Mouse (Mus musculus): ENCODE measurements around the gene Sstr5. TPM values are rescaled to one million over a fixed set of nuclear protein-coding genes. Genes with fewer than 3 reads are reported as not detected.

Sstr5 gene
- not detected for total RNA-seq (2021)
- long read RNA-seq, experiment 1, result 0 reads
- long read RNA-seq, experiment 2, result 0 reads

DNA sequence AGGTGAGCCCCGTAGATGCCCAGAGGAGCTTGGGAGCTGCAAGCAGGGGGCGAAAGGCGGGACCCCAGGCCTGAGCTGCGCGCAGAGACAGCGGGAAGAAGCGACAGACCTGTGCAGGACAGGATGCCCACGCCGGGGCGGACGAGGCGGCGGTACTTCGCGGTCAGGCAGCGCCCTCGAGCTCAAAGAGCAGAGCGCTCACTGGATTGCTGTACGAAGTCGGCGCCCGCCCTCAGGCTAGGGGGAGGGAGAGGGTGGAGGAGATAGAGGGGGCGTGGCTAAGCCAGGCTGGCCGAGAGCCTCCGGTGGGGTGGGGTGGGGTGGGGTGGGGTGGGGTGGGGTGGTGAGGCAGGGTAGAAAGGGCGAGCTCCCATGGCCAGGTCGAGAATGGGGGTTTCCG is at the start of gene Sstr5:
TSS of gene Sstr5 (minus strand) at position 276 of the 400 bp plus-strand sequence.
- DNase-seq, result peak; percentile 23

GRCm38 (mm10) chr17:25541768-25542167 is 44.7 kb upstream of the Sstr5 start:
- DNase-seq, result no peak

DNA sequence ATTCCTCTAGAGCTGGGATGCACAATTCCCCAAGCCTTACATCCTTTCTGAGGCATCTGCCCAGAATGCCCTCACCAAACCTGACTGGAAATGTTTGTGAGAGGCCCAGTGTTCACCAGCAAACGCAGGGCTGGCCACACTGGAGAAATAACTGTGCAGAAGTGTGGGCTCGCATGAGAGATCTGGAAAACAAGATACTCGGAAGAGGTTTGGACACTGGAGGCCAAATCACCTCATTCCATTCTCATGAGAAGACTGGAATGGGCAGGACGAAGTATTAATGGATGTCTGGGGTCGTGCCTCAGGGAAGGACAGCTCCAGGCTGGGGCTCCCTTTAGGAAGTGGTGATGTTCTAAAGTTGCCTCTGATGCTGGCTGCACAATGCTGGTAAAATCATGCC is 43.6 kb upstream of the Sstr5 start:
- DNase-seq, result no peak

GRCm38 (mm10) chr17:25538945-25539875 is 42.1 kb upstream of the Sstr5 start:
- peak; percentile 55 for DNase-seq

DNA sequence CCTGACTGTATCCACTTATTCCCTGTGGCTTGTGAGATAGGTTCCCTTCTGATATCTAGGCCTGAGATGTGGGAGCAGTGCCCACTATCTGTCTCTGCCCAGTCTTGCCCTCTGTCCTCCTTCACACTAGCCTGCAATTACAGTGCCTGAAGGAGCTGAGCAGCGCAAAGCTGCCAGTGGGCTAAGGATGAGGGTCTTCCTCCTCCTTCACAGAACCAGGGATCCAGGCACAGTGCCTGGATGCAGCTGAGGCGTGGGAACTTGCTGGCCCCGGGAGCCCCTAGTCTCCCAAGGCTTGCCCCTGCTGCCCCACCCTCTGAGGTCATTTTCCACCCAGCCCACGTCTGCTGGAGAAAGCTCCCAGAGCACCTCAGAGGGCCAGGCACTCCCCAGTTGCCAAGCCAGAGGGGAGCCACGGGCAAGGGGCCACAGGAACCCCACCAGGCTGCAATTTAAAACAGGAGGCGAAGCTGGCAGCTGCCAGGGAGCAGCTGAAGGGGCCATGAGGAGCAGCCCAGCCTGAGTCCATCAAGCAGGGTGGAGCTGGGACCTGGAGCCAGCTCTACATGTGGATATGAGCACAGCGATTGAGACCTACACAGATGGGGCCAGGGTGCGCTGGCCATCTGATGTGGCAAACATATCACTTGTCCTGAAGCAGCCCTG is 33.4 kb upstream of the Sstr5 start:
- no peak for DNase-seq

DNA sequence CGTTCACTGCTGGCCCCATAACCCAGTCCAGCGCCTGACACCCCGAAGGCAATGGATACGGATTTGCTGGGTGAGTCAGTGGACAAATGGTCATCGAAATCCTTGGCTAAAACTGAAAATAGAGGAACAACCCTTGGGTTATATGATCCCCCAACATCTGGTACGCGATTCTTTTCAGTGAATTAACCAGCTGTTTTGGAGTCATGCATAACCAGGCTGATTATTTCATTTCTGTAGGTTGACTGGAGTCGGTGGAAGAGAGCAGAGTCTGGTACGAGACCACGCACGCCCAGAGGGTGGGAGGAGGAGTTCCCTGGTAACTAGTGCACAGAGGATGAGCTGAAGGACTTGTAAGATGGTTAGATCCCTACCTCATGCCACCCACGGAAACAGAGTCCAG is 25.0 kb upstream of the Sstr5 start:
- DNase-seq, result no peak

DNA sequence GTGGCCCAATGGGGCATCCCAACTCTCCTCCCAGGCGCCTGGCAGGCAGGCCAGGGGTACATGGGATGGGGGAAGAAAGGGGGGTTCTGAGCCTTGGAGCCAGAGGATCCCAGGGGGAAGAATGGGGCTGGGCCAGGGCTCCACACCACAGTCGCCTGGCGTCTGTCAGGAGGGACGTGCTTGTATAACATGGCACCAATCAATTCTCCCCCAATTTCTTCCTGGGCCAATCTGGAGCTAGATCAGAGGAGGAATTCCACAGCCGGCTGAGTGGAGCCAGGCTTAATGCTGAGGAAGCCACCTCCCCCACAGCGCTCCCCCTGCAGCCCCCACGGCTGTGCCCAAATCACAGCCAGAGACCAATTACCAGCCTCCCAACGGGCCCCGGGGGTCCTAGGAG is 23.4 kb upstream of the Sstr5 start:
- DNase-seq, result no peak

DNA sequence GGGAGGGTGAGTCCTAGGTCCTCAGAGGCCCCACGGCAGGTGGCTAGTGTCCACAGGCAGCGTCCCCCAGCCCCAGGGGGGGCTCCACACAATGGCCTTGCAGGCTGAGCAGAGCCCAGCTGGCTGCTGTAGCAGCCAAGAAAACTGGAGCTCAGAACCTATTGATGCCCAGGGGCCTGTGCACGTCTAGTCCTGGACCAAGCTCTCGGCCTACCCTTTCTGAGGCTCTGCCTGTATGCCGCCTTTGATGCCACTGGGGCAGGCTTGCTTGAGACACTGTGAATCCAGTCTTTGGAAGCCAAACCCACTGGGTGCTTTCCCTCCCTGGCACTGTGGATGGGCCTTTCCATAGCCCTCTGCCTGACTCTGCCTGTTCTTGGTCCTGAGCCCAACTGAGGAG is 22.4 kb upstream of the Sstr5 start:
- no peak for DNase-seq

DNA sequence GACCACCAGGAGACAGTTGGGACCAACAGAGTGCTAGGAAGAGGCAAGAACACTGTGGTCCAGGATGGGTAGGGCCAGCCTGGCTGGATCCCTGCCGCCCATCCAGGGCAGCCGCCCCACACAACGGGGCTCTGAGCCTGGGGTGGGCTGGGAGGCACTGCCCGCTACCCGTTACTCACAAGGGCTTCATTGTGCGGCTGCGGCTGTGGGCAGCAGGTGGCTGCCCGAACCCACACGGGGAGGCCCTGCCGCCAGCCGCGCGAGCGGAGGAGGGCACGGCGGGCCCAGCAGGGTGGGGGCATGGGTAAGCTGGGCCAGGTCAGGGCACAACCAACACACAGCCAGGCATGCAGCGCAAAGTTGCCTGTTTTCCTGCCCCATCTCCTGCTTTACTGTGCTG is 21.1 kb upstream of the Sstr5 start:
- peak; percentile 31 for DNase-seq

- DNase-seq, result no peak
These were observed 19.2 kb upstream of the Sstr5 start for GRCm38 (mm10) chr17:25516315-25516714.

GRCm38 (mm10) chr17:25514055-25514454 is 17.0 kb upstream of the Sstr5 start:
- no peak for DNase-seq

GRCm38 (mm10) chr17:25511876-25512275 is 14.8 kb upstream of the Sstr5 start:
- no peak for DNase-seq

GRCm38 (mm10) chr17:25510074-25510830 is 13.2 kb upstream of the Sstr5 start:
- peak; percentile 35 for DNase-seq

DNA sequence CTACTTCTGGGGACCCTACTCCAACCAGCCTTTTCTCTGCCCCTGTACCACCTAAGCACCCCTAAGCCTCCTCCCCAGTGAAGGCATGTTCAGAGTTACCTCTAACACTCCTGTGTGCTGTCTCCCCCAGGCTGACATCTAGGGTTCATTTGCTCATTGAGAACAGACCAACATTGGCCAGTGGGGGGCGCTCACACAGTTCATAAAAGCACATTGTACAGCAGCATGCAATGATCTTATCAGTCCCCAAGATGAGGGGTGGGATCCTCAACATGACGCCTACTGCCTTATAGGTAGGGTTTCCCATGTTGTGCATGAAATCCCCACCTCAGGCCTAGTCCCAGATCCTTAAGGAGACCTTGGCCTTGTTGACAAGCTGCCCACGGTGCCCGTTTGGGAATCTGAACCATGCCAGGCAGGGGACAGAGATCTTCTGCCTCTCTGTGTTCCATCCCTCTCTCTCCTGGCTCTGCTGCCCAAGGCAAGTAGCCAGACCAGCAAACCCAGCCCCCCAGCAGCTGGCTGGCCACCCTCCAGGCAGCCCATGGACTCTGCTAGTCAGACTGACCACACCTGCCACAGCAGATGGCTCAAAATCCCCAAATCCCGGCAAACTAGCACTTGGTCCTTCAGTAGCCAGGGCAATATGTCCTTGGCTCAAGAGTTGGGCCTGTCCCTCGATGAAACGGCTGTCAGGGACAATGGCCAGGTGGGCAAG is 11.9 kb upstream of the Sstr5 start:
- peak; percentile 71 for DNase-seq

- peak; percentile 79 for DNase-seq
These were observed 10.7 kb upstream of the Sstr5 start for GRCm38 (mm10) chr17:25507799-25508198.

GRCm38 (mm10) chr17:25502599-25502998 is 5.5 kb upstream of the Sstr5 start:
- DNase-seq, result no peak

GRCm38 (mm10) chr17:25482092-25482491 is 15.0 kb downstream of the Sstr5 start:
- DNase-seq, result no peak

DNA sequence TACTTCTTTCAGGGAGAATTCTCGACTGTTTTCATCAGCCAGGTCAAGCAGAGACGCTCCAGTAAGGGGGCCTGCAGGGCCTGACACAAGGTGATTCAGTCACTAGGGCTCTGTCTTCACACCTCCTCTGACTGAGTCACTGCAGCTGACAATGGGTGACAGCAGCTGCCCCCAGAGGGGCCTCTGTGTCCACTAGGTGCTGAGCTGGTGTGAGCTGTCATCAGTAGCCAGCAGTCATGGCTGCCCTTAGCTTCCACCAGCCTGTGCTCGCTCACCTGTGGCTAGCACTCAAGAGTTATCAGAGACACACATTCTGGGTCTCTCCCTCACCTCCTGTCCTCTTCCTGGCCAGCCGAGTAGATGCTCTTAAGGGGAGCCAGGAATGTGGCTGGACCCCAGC is 16.3 kb downstream of the Sstr5 start:
- no peak for DNase-seq

DNA sequence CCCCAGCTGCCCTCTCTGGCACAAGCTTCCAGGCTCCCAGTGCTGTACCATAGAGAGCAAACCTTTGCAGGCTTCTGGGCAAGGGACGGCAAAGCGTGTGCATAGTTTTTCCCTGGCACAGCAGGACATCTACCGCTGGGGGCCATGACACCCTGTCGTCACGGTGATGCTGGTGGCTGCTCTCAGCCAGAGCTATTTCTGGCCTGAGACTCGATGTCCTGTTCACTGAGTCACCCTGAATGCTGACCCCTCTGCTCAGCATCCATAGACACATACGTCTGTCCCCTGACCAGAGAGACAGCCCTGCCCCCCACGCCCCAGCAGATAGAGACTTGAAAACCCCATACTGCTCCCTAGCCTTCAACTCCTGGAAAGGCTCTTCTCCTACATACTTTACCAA is 16.9 kb downstream of the Sstr5 start:
- DNase-seq, result no peak

DNA sequence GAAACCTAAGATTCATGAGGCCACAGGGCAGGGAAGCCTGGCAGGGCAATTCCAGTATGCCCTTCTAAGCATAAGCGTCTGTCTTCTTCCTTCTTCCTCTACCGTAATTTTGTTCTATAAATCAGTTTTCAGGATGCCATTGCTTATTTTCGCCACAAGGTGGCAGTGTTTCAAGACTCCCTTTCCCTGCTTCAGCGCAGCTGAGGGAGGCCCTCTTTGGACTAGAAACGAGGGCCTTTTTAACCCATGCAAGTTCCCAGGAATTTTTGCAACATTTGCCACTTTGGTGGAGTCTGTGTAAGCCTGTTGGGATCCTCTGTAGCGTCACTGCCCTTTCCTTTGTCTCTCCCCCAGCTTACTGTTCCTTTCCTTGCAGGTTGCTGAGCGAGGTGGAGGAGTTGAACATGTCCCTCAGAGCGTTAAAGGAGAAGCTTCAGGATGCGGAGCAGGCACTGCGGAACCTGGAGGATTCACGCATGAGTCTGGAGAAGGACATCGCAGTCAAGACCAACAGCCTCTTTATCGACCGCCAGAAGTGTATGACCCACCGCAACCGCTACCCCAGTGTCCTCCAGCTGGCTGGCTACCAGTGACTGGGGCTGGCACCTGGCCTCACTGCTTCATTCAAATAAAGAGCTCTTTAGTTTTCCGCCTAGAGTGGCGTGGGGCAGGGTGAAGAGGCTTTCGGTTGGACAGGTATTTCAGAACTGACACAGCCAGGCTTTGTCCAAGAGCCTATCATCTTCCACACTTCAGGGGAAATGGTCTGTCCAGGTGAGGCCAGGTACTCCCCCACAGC is 20.9 kb downstream of the Sstr5 start:
- peak; percentile 50 for DNase-seq
